ENCODE assay signal across 18 mouse cellular contexts in genomic region chr10:127425794-127426193, GRCm38 (mm10). TPM values are rescaled to one million over a fixed set of nuclear protein-coding genes. Genes with fewer than 3 reads are reported as not detected.
DNase-seq lines count a peak whose midpoint lies in the region; ATAC-seq lines count a peak whose summit lies in the region.
"Had no signal": no experiment of that assay in that cellular context is flagged by ENCODE, and none has a peak within 500 bp of the region (broad histone marks: within the 10 kb centered on the region; RNA-seq: fewer than 3 reads in every experiment).

No protein-coding gene starts in this region.

- H3K9ac ChIP-seq in heart, embryonic 16.5 days (ENCODE audit: low read length): no peak overlapping the region
- no peak overlapping the region for H3K9ac ChIP-seq in liver, embryonic 16.5 days (ENCODE audit: low read depth, low read length)
- H3K9ac ChIP-seq: forebrain, postnatal 0 days had no signal

- DNase-seq in heart, adult 8-10 months (ENCODE audit: low spot score): no peak
- DNase-seq in R1 (ENCODE audit: low read depth, low spot score): peak; percentile 25
- DNase-seq in kidney, postnatal 25 days: peak; percentile 26 to 66
- DNase-seq in spleen, postnatal 36 days (ENCODE audit: low spot score in 2 of 2): no peak
- DNase-seq in thymus, adult 18-20 months: no peak
- DNase-seq in cerebellum, postnatal 4 days (ENCODE audit: low spot score in 2 of 2): no peak
- DNase-seq: cerebellum, postnatal 14 days; forebrain, postnatal 0 days; gastrocnemius, postnatal 25 days had no signal

- H3K4me2 ChIP-seq in heart, embryonic 16.5 days (ENCODE audit: low read depth, low read length): no peak overlapping the region
- H3K4me2 ChIP-seq in liver, embryonic 16.5 days (ENCODE audit: low read depth, low read length): no peak overlapping the region

- H3K9me3 ChIP-seq in heart, embryonic 16.5 days (replicated peaks; ENCODE audit: control insufficient read depth, low read length): no peaks in the 10 kb centered on the region
- H3K9me3 ChIP-seq in liver, embryonic 16.5 days (replicated peaks; ENCODE audit: control insufficient read depth, low read length): no peaks in the 10 kb centered on the region

- peak overlapping the region; percentile 48 for H3K27ac ChIP-seq in heart, embryonic 16.5 days (ENCODE audit: low read length)
- no peak overlapping the region for H3K27ac ChIP-seq in liver, embryonic 16.5 days (ENCODE audit: low read length)

- 77% methylated on average over 2 of the region's 2 CpGs for WGBS in heart, embryonic 16.5 days
- WGBS in liver, embryonic 16.5 days (ENCODE audit: insufficient replicate concordance): 46% methylated on average over 2 of the region's 2 CpGs

- peaks cover 24% of the 10 kb centered on the region for H3K4me1 ChIP-seq in heart, embryonic 16.5 days (ENCODE audit: control insufficient read depth, insufficient read depth, low read length)
- H3K4me1 ChIP-seq in liver, embryonic 16.5 days (ENCODE audit: control insufficient read depth, low read depth, low read length): peaks cover 9% of the 10 kb centered on the region

- no peaks in the 10 kb centered on the region for H3K27me3 ChIP-seq in heart, embryonic 16.5 days (ENCODE audit: control insufficient read depth, insufficient read depth, low read length)
- no peaks in the 10 kb centered on the region for H3K27me3 ChIP-seq in liver, embryonic 16.5 days (ENCODE audit: control insufficient read depth, insufficient read depth, low read depth, low read length)

- no peak for ATAC-seq in heart, embryonic 16.5 days (replicated peaks; ENCODE audit: extremely low read depth, insufficient read depth, low FRiP score)
- ATAC-seq in liver, embryonic 16.5 days (ENCODE audit: low read depth): peak; percentile 81
- ATAC-seq: activated CD4-positive, CD25-positive, alpha-beta regulatory T cell, adult 4 months; forebrain, postnatal 0 days had no signal

- no peaks in the 10 kb centered on the region for H3K36me3 ChIP-seq in heart, embryonic 16.5 days (ENCODE audit: control insufficient read depth, insufficient read depth)
- H3K36me3 ChIP-seq in liver, embryonic 16.5 days (ENCODE audit: control insufficient read depth, insufficient read depth): no peaks in the 10 kb centered on the region

- no peak overlapping the region for H3K4me3 ChIP-seq in heart, embryonic 16.5 days (ENCODE audit: low read length)
- H3K4me3 ChIP-seq in liver, embryonic 16.5 days (ENCODE audit: low read depth, low read length): no peak overlapping the region
- H3K4me3 ChIP-seq: myocyte had no signal

RNA-seq across cellular contexts. Expression of gene R3hdm2, which starts 45.7 kb away (rescaled TPM):
- 22.6 and 29.9 TPM in 2 replicates for polyA plus RNA-seq in heart, embryonic 16.5 days (2015; fragmentation: Nextera tagmentation; extraction: Ambion mirVana)
- 100 to 1,000 TPM; 150 to 177 (median 168) TPM for total RNA-seq in heart, adult 8-10 months (2022)
- 10.2 and 13.3 TPM in 2 replicates for polyA plus RNA-seq in liver, embryonic 16.5 days (2015; fragmentation: Nextera tagmentation; extraction: Ambion mirVana)

RNA-seq across cellular contexts. Expression of gene Inhbc, which starts 55.6 kb away (rescaled TPM):
- polyA plus RNA-seq in heart, embryonic 16.5 days (2015; fragmentation: Nextera tagmentation; extraction: Ambion mirVana): not detected in 2 replicates
- not detected for total RNA-seq in heart, adult 8-10 months (2022)
- polyA plus RNA-seq in liver, embryonic 16.5 days (2015; fragmentation: Nextera tagmentation; extraction: Ambion mirVana): 4.3 and 5.9 TPM in 2 replicates
- total RNA-seq: adrenal gland, postnatal 36 days; forebrain, postnatal 0 days; gastrocnemius, postnatal 25 days; hematopoietic stem cell, adult 5-6 weeks; layer of hippocampus, postnatal 14 days; left cerebral cortex, postnatal 36 days had no signal
- polyA plus RNA-seq: activated CD4-positive, CD25-positive, alpha-beta regulatory T cell, adult 4 months; forebrain, postnatal 0 days; lung, embryonic 16.5 days; myocyte had no signal

Comparison
In these comparisons a context has a peak if more than half of its experiments do, and no peak if none do; other contexts are left out.
1. DNase-seq: peak in R1 (single experiment) and kidney, postnatal 25 days (2 of 2); none in heart, adult 8-10 months (single experiment), spleen, postnatal 36 days (0 of 2), thymus, adult 18-20 months (0 of 2) and cerebellum, postnatal 4 days (0 of 2).